Mouse (Mus musculus): Measurements from ENCODE around the gene Mrps10.
A peak's percentile ranks its signal among the peaks of the same experiment; 100 is the strongest.
"Not testable (repeated sequence)": the region's sequence is repeated elsewhere in the genome, so short reads cannot be mapped to it uniquely, and the experiment has no call there.

The Mrps10 gene

DNA sequence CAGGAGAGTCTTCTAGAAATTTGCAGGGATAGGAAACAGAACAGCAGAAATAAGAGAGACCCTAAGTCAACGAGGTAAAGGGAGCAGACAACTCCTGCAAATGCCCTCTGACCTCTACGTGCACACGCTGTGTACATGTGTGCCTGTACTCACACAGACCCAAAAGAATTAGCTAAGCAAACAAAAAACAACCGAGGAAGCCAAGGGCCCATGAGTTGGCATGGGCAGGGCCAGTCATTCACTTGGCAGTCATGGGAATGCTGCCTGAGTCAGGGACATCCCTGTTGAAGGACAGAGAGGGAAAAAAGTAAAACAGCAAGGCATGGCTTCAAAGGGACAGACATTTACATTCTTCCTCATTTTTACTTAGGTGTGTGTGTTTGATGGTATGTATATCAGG, 14.6 kb downstream of the Mrps10 start:
- no peak for DNase-seq

DNA sequence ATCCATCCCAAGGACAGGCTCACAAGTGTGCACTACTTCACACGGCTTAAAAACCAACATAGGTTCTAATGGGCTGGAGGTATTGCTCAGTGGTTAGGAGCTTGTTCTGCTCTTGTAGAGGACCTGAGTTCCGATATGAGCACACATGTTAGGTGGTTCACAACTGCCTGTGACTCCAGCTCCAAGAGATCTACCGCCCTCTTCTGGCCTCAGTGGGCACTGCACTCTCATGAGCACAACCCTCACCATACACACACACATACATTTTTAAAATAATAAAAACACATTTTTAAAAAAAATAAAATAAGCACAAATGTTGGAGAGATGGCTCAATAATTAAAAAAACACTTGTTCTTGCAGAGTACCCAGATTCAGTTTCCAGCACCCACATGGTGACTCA, 15.4 kb downstream of the Mrps10 start:
- no peak for DNase-seq

DNA sequence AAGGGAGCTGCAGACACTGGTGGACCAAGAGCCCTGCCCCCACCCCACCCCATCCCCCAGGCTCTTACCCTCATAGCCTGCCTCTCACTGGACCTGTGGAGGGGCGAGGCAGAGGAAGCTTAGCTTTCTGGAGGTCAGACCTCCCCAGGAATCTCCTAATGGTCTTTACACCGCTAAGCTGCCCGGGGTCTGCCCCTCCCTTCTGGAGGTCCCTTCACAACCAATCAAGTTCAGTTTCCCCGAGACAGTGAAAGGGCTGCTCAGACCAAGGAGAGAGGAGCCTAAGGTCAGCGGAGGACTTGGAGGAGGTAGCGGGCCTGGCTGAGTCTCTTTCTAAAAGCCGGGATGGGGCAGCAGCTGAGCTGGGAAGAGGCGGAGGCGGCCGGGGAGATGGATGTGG, 16.5 kb downstream of the Mrps10 start, which contains the start of gene Guca1b:
TSS of gene Guca1b (plus strand) at position 249 of the 400 bp plus-strand sequence.
- no peak for DNase-seq

DNA sequence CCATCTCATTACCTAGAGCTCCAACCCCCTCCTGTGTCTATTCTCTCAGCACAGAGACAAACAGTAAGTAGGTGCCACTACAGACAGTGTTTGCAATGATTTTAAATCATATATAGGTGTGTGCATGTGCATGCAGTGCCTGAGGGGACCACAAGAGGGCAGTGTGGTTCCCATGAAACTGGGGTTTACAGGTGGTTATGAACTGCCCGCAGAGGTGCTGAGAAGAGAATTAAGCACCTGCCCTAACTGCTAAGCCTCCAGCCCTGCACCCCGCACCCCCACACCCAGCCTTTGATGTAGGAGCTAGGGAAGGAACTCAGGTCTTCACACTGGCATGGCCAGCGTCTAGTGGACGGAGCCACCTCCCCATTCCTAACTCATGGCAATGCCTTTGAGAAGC, 18.0 kb downstream of the Mrps10 start:
- DNase-seq: peak; percentile 62

- DNase-seq: peak; percentile 34
These were observed 25.7 kb downstream of the Mrps10 start for GRCm38 (mm10) chr17:47394223-47394869.

DNA sequence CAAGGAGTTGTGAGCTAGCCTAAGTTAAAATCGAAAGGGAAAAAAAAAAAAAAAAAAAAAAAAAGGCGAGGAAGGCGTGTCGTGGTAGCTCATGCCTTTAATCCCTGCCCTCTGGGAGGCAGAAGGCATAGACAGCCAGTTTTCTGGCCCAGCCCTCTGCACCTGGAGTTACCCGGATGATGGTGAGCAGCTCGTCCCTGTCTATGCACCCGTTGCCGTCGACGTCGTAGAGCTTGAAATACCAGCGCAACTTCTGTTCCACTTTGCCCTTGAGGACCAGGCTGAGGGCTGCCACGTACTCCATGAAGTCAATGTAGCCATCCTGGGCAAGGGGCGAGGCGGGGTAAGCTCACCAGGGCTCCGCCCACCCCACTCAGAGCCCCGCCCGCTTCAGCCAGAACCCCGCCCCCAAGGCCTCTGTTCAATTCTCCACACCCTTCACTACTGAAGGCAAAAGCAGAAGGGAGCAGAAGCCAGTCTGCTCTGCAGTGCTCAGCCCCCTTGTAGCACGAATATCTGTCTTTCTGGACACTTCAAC, 26.8 kb downstream of the Mrps10 start:
- DNase-seq: peak; percentile 69

DNA sequence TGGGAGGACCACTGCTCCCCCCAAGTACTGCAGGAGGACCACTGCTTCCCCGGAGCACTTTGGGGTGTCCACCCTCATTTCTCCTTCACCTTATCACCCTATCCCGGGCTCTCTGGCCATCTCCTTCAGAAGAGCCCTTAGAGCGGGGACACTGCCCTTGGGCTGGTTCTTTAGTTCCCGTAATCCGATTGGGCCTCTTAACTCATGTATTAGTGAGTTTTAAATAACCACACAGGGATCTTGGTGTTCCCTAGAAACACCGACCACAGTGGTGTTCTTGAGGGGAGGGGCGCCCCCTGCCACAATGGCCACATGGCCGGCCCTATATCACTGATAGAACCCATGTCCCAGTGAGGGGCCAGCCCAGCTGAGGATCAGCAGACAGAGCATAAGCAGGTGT, 30.4 kb downstream of the Mrps10 start:
- DNase-seq: no peak

GRCm38 (mm10) chr17:47400451-47400850, 31.8 kb downstream of the Mrps10 start, which contains the start of gene Guca1a:
Gene Guca1a (minus strand): TSS chr17:47400584.
- no peak for DNase-seq

GRCm38 (mm10) chr17:47407717-47408557, 39.2 kb downstream of the Mrps10 start:
- no peak for DNase-seq

GRCm38 (mm10) chr17:47408558-47408898, 39.8 kb downstream of the Mrps10 start:
- peak; percentile 73 for DNase-seq

- DNase-seq: not testable (repeated sequence)
These were observed 41.5 kb downstream of the Mrps10 start for GRCm38 (mm10) chr17:47409897-47410861.

DNA sequence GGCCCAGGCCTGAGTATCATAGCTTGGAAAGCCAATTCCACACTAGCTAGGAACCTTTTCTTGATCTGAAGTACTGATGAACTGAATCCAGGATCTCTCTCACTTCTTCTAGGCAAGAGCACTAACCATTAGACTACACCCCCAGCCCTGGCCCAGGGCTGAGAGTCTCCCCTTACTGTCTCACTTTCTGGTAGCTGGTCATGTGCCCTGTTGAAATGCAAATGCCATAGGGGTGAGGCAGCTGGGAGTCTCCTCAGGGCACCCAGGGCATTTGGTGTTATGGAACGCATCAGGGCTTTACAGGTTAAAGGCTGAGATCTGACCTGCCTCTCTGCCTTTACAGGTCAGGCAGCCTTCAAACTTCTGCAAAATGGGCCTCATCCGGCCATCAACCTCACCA, 51.5 kb downstream of the Mrps10 start:
- no peak for DNase-seq

- no peak for DNase-seq
These were observed 52.9 kb downstream of the Mrps10 start for GRCm38 (mm10) chr17:47421566-47421965.

GRCm38 (mm10) chr17:47422616-47423015, 53.9 kb downstream of the Mrps10 start:
- not testable (repeated sequence) for DNase-seq

- no peak for DNase-seq
These were observed 55.5 kb downstream of the Mrps10 start for GRCm38 (mm10) chr17:47424186-47424585.

DNA sequence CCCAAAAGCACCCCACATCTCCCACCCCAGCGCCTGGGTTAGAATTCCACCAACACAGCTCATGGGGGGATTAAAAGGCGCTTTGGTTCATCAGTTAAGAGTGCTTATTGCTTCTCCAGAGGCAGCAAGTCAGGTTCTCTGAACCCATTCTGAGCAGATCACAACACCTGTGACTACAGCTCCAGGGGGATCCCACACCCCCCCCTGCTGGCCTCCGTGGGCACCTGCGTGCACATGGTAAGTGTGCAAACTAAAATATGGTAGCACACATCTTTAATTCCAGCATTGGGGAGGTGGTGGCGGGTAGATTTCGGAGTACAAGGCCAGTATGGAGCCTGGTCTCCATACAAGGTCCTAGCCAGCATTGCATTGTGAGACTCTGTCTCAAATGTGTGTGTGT, 58.6 kb downstream of the Mrps10 start:
- no peak for DNase-seq

- no peak for DNase-seq
These were observed 60.2 kb downstream of the Mrps10 start for GRCm38 (mm10) chr17:47428831-47429304.

- DNase-seq: no peak
These were observed 62.1 kb downstream of the Mrps10 start for GRCm38 (mm10) chr17:47430815-47431214.

All from kidney, adult 9 months (tissue).